In genomic region chr14:45528861-45529260, GRCm38 (mm10) we compare ENCODE assay signal across 8 mouse cellular contexts. TPM values are rescaled to one million over a fixed set of nuclear protein-coding genes. Genes with fewer than 3 reads are reported as not detected.
A peak's percentile ranks its signal among the peaks of the same experiment; 100 is the strongest.
DNase-seq lines count a peak whose midpoint lies in the region; ATAC-seq lines count a peak whose summit lies in the region.

No protein-coding gene starts in this region.

- under 1% methylated on average over 13 of the region's 13 CpGs for WGBS in limb, embryonic 15.5 days
- under 1% methylated on average over 13 of the region's 13 CpGs for WGBS in neural tube, embryonic 11.5 days

- H3K36me3 ChIP-seq in erythroblast, embryonic 14.5 days (ENCODE audit: control insufficient read depth): no peaks in the 10 kb centered on the region
- no peaks in the 10 kb centered on the region for H3K36me3 ChIP-seq in limb, embryonic 15.5 days
- H3K36me3 ChIP-seq in neural tube, embryonic 11.5 days (ENCODE audit: control insufficient read depth, insufficient read depth, low read length): no peaks in the 10 kb centered on the region

- H3K9ac ChIP-seq in limb, embryonic 15.5 days: peak overlapping the region; percentile 86
- H3K9ac ChIP-seq in neural tube, embryonic 11.5 days (ENCODE audit: low read length): peak overlapping the region; percentile 88

- ATAC-seq in erythroblast, adult 5-6 weeks (replicated peaks; ENCODE audit: low FRiP score, poor library complexity, severe bottlenecking): no peak
- ATAC-seq in limb, embryonic 15.5 days (ENCODE audit: insufficient number of reproducible peaks, low FRiP score, low TSS enrichment, low read depth): no peak
- no peak for ATAC-seq in neural tube, embryonic 11.5 days (ENCODE audit: insufficient read depth, low FRiP score, low TSS enrichment)

- peak overlapping the region; percentile 74 for H3K4me2 ChIP-seq in limb, embryonic 15.5 days
- peak overlapping the region; percentile 67 for H3K4me2 ChIP-seq in neural tube, embryonic 11.5 days (ENCODE audit: low read depth)

- H3K4me1 ChIP-seq in erythroblast, embryonic 14.5 days (ENCODE audit: control insufficient read depth): no peaks in the 10 kb centered on the region
- peaks cover 24% of the 10 kb centered on the region for H3K4me1 ChIP-seq in limb, embryonic 15.5 days
- peaks cover 10% of the 10 kb centered on the region for H3K4me1 ChIP-seq in neural tube, embryonic 11.5 days (ENCODE audit: control insufficient read depth, insufficient read depth, low read length)

- no peaks in the 10 kb centered on the region; the same call in 1 of the 2 replicates for H3K9me3 ChIP-seq in erythroblast, embryonic 14.5 days (ENCODE audit: control insufficient read depth, low read length)
- H3K9me3 ChIP-seq in limb, embryonic 15.5 days: no peaks in the 10 kb centered on the region
- H3K9me3 ChIP-seq in neural tube, embryonic 11.5 days (ENCODE audit: control insufficient read depth, low read length): no peaks in the 10 kb centered on the region

- intact Hi-C loops in heart, postnatal 10 days (cut with DNase I): loop anchor here (2.0 to 5.0 kb wide), 5 partner anchors 16 to 177 kb away; partner anchors contain the start of gene Styx

- peak; percentile 59 for DNase-seq in embryo, embryonic 10.5 days (ENCODE audit: low spot score)
- peak; percentile 53 to 62 for DNase-seq in heart, postnatal 10 days
- no peak for DNase-seq in neural tube, embryonic 11.5 days (ENCODE audit: low spot score)
- DNase-seq in spleen, adult 12 weeks (ENCODE audit: low spot score): no peak
- no peak for DNase-seq in testis, postnatal 10 days (ENCODE audit: low spot score)

- peaks cover 47% of the 10 kb centered on the region for H3K27me3 ChIP-seq in erythroblast, embryonic 14.5 days (ENCODE audit: control insufficient read depth)
- H3K27me3 ChIP-seq in limb, embryonic 15.5 days: no peaks in the 10 kb centered on the region
- H3K27me3 ChIP-seq in neural tube, embryonic 11.5 days (ENCODE audit: control insufficient read depth, insufficient read depth, low read length): no peaks in the 10 kb centered on the region

- H3K27ac ChIP-seq in limb, embryonic 15.5 days: peak overlapping the region; percentile 98
- H3K27ac ChIP-seq in neural tube, embryonic 11.5 days (ENCODE audit: low read depth, low read length): no peak overlapping the region

- peak overlapping the region; percentile 61 for H3K4me3 ChIP-seq in erythroblast, embryonic 14.5 days (replicated peaks)
- peak overlapping the region; percentile 82 for H3K4me3 ChIP-seq in limb, embryonic 15.5 days
- peak overlapping the region; percentile 79 for H3K4me3 ChIP-seq in neural tube, embryonic 11.5 days (ENCODE audit: low read depth, low read length)

RNA-seq across cellular contexts. Expression of gene Fermt2, which starts 1.1 kb away (rescaled TPM):
- polyA plus RNA-seq in erythroblast, embryonic 14.5 days (2012): not detected in 2 replicates
- not detected in 2 replicates for total RNA-seq in erythroblast, adult 5-6 weeks (2015; ENCODE audit: low replicate concordance)
- not detected in 2 replicates for total RNA-seq in erythroblast, adult 5-6 weeks (2017; ENCODE audit: low replicate concordance)
- total RNA-seq in heart, postnatal 10 days (2021): 100 to 1,000 TPM; 301 to 312 TPM
- 136 and 155 TPM in 2 replicates for polyA plus RNA-seq in limb, embryonic 15.5 days (2015; fragmentation: Nextera tagmentation; extraction: Ambion mirVana)
- polyA plus RNA-seq in neural tube, embryonic 11.5 days (2014; fragmentation: Nextera tagmentation; extraction: Ambion mirVana): 71.8 and 75.5 TPM in 2 replicates

Comparison
In these comparisons a context has a peak if more than half of its experiments do, and no peak if none do; other contexts are left out.
1. DNase-seq: peak in embryo, embryonic 10.5 days (single experiment) and heart, postnatal 10 days (2 of 2); none in neural tube, embryonic 11.5 days (single experiment), spleen, adult 12 weeks (single experiment) and testis, postnatal 10 days (single experiment).
2. RNA of gene Fermt2, which starts 1.1 kb away (polyA plus RNA-seq): 136 to 155 TPM in limb, embryonic 15.5 days and 71.8 to 75.5 TPM in neural tube, embryonic 11.5 days; not detected in erythroblast, embryonic 14.5 days; every median in the first group is over 10 times any median in the second.
3. Peak in every context shown above with its lines, with median percentiles within 50 percentile points of each other: H3K4me3 ChIP-seq.